Mouse (Mus musculus) heart, postnatal 0 days (tissue): ENCODE measurements at regions not wholly inside any gene's neighbourhood (a gene's known extent, or its start where the extent isn't known, plus 50 kb on each side); places are given as distances from the start of the nearest gene placed in this dataset.

Experiments used
- ATAC-seq: fragments of 200-750 bp; cut with Nextera tagmentation; 2 replicates; pipeline ENCODE4 v1.8.0; 2017; ENCODE audit warnings: low read depth, moderate number of reproducible peaks, moderate library complexity; ENCODE audit not compliant: insufficient read depth
- DNase-seq: peaks from one replicate; pipeline ENCODE4 v3.0.0-alpha.2; 2016; ENCODE audit warnings: low spot score
- H3K27ac ChIP-seq: fragments of 300-500 bp; sonication (generic); 2 replicates; pipeline ENCODE4 v1.5.1; 2014; ENCODE audit warnings: low read depth, mild to moderate bottlenecking
- H3K27me3 ChIP-seq: fragments of 300-500 bp; sonication (generic); 2 replicates; pipeline ENCODE4 v1.6.1; 2014; ENCODE audit warnings: low read length, mixed read lengths; ENCODE audit not compliant: control insufficient read depth, insufficient read depth
- H3K36me3 ChIP-seq: fragments of 300-500 bp; sonication (generic); replicated peaks from 2 replicates; pipeline ENCODE4 v1.6.1; 2014; ENCODE audit warnings: low read length, mixed read lengths; ENCODE audit not compliant: control insufficient read depth, insufficient read depth
- H3K4me1 ChIP-seq: fragments of 300-500 bp; sonication (generic); 2 replicates; pipeline ENCODE4 v1.6.1; 2014; ENCODE audit warnings: antibody characterized with exemption; ENCODE audit not compliant: control insufficient read depth, insufficient read depth
- H3K4me2 ChIP-seq: fragments of 300-500 bp; sonication (generic); 2 replicates; pipeline ENCODE4 v1.6.1; 2014; ENCODE audit warnings: low read depth, mild to moderate bottlenecking, low read length, moderate library complexity
- H3K4me3 ChIP-seq: fragments of 300-500 bp; sonication (generic); 2 replicates; pipeline ENCODE4 v1.5.1; 2014; ENCODE audit warnings: low read depth, low read length
- H3K9ac ChIP-seq: fragments of 300-500 bp; sonication (generic); replicated peaks from 2 replicates; pipeline ENCODE4 v1.6.1; 2014; ENCODE audit warnings: low read depth, low read length, mixed read lengths
- H3K9me3 ChIP-seq: fragments of 300-500 bp; sonication (generic); replicated peaks from 2 replicates; pipeline ENCODE4 v1.6.1; 2016; ENCODE audit warnings: low read length; ENCODE audit not compliant: control insufficient read depth
- CTCF ChIP-seq: IDR thresholded peaks from 2 replicates; pipeline ENCODE4 v1.5.1; 2016; ENCODE audit warnings: antibody characterized with exemption, control low read depth, low read depth
- EP300 ChIP-seq: IDR thresholded peaks from 2 replicates; pipeline ENCODE4 v1.6.1; 2016; ENCODE audit warnings: antibody characterized with exemption, low read depth
- WGBS: fragments of 180-500 bp; shearing (Covaris S2); extraction: QIAGEN DNeasy Blood & Tissue Kit; methylation state at CpG from one replicate; pipeline ENCODE4 v1.1.7; 2014; 5-methylcytosine and 5-hydroxymethylcytosine counted together

GRCm38 (mm10) chr8:15318082-15318816 is 272.4 kb upstream of the BB014433 start:
- 81% methylated on average over 16 of the region's 16 CpGs for WGBS
- Histone ChIP-seq H3K9ac (no peak overlapping the region), H3K27ac (no peak overlapping the region), H3K4me2 (no peak overlapping the region), H3K4me3 (no peak overlapping the region), H3K4me1 (no peaks in the 10 kb centered on the region), H3K9me3 (no peaks in the 10 kb centered on the region), H3K27me3 (no peaks in the 10 kb centered on the region), H3K36me3 (no peaks in the 10 kb centered on the region)
- ATAC-seq (no peak), DNase-seq (no peak)
- TF ChIP-seq EP300 (no peak), CTCF (no peak)

- Histone ChIP-seq H3K36me3 (no peaks in the 10 kb centered on the region), H3K27me3 (no peaks in the 10 kb centered on the region), H3K9ac (no peak overlapping the region), H3K4me1 (no peaks in the 10 kb centered on the region), H3K9me3 (no peaks in the 10 kb centered on the region), H3K4me3 (no peak overlapping the region), H3K4me2 (no peak overlapping the region), H3K27ac (no peak overlapping the region)
- ATAC-seq (no peak), DNase-seq (no peak)
- TF ChIP-seq EP300: no peak
- TF ChIP-seq CTCF: no peak
- 53% methylated on average over 5 of the region's 5 CpGs for WGBS
These were observed 267.6 kb upstream of the BB014433 start for GRCm38 (mm10) chr8:15313481-15313880.

DNA sequence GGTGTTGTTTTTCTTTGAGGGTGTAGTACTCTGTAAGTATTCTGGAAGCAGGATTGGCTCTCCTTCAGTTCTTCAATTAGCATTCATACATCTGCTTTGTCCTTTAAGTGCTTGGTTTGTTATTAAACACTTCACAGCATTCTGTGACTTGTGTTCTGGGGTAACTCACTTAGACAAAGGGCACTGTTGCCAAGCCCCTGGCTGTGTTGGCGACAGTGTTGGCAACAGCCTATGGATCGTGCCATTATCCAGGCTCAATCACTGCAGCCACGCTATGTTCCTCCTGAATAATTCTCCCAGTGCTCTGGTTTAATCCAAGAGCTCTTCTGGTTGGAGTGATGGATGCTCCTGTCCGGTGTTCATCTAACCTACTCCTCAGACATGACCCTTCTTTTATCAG is 265.6 kb upstream of the BB014433 start:
- H3K4me3 ChIP-seq: no peak overlapping the region
- H3K27ac ChIP-seq: no peak overlapping the region
- 73% methylated on average over 4 of the region's 4 CpGs for whole genome bisulfite sequencing
- ATAC-seq (no peak), DNase-seq (no peak)
- no peak overlapping the region for H3K4me2 ChIP-seq
- TF ChIP-seq CTCF: no peak
- TF ChIP-seq EP300: no peak
- no peaks in the 10 kb centered on the region for H3K27me3 ChIP-seq
- H3K9ac ChIP-seq: no peak overlapping the region
- no peaks in the 10 kb centered on the region for H3K9me3 ChIP-seq
- H3K36me3 ChIP-seq: no peaks in the 10 kb centered on the region
- H3K4me1 ChIP-seq: no peaks in the 10 kb centered on the region

- 56% methylated on average over 7 of the region's 7 CpGs for WGBS
- no peak overlapping the region for H3K27ac ChIP-seq
- no peaks in the 10 kb centered on the region for H3K36me3 ChIP-seq
- H3K9me3 ChIP-seq: no peaks in the 10 kb centered on the region; the same call in 1 of the 2 replicates
- TF ChIP-seq CTCF: 0 out of 2 replicates have a peak, but pooled peaks have one; percentile 6
- no peak for TF ChIP-seq EP300
- no peak overlapping the region for H3K4me2 ChIP-seq
- ATAC-seq (no peak), DNase-seq (no peak)
- H3K4me1 ChIP-seq: no peaks in the 10 kb centered on the region
- H3K4me3 ChIP-seq: no peak overlapping the region
- no peaks in the 10 kb centered on the region for H3K27me3 ChIP-seq
- H3K9ac ChIP-seq: no peak overlapping the region
These were observed 265.2 kb upstream of the BB014433 start for GRCm38 (mm10) chr8:15311045-15311444.

DNA sequence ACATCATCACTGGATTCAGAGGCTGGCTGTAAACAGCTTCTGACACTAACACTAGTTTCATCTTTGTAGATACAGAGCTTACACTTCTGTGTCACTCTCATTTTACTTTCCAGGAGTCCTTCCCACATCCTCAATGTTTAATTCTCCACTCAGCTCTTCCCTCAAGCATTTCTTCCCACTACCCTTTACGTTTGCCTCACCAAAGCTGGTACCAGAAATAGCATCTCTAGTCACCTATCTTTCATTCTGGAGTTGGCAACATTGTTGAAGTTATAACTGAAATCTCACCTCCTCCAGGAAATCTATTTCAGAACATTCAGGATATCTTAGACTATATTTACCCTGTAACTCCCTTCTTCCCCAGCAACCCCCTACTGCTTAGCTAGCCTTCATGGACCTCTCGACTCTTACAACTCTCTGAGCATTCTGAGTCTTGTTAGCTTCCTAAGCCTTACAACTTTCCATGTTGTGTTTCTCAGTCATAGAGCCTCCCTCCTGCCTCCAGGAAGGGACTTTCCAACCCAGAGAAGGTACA is 258.3 kb upstream of the BB014433 start:
- no peaks in the 10 kb centered on the region; the same call in 1 of the 2 replicates for H3K9me3 ChIP-seq
- ATAC-seq (no peak), DNase-seq (no peak)
- H3K4me3 ChIP-seq: no peak overlapping the region
- no peaks in the 10 kb centered on the region for H3K36me3 ChIP-seq
- H3K27ac ChIP-seq: no peak overlapping the region
- 61% methylated on average over 2 of the region's 2 CpGs for WGBS
- H3K4me2 ChIP-seq: no peak overlapping the region
- H3K4me1 ChIP-seq: no peaks in the 10 kb centered on the region
- TF ChIP-seq CTCF (no peak), EP300 (no peak)
- H3K27me3 ChIP-seq: no peaks in the 10 kb centered on the region
- H3K9ac ChIP-seq: no peak overlapping the region

GRCm38 (mm10) chr8:15273775-15274174 is 227.9 kb upstream of the BB014433 start:
- Histone ChIP-seq H3K9ac (no peak overlapping the region), H3K4me1 (no peaks in the 10 kb centered on the region), H3K36me3 (no peaks in the 10 kb centered on the region), H3K27me3 (no peaks in the 10 kb centered on the region; the same call in 1 of the 2 replicates), H3K4me3 (no peak overlapping the region), H3K9me3 (no peaks in the 10 kb centered on the region), H3K4me2 (no peak overlapping the region), H3K27ac (no peak overlapping the region)
- TF ChIP-seq CTCF: no peak
- no peak for TF ChIP-seq EP300
- DNase-seq (no peak), ATAC-seq (no peak)
- 52% methylated on average over 5 of the region's 5 CpGs for WGBS
